Mouse (Mus musculus) liver, adult 2 months (tissue): ENCODE measurements around the gene Efnb3.

Experiments used
- CTCF ChIP-seq: fragments of 200-500 bp; IDR thresholded peaks from 2 replicates; pipeline ENCODE4 v1.5.1; 2011; ENCODE audit warnings: low read depth, low read length, control low read depth
- POLR2A ChIP-seq: fragments of 200-500 bp; IDR thresholded peaks from 2 replicates; pipeline ENCODE4 v1.6.1; 2011; ENCODE audit warnings: low read length, control low read depth; ENCODE audit not compliant: insufficient read depth; ENCODE audit errors: extremely low read depth

DNA sequence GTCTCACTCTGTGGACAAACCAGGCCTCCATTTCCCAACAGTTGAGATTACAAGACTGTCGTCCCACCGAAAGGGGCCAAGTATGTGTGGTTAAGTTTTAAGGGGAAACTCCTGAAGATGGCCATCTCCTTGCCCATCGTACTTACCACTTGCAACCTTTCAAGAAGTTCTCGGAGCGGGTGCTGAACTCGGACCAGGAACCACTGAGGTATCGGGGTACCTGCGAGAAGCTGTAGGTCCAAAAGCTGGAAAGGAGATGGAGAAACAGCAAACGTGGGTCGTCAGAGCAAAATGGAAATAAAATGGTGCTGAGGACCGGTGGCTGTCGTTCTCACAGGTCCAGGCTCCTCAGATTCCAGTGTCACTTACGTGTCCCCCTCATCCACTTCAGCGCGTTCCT lies 18.3 kb upstream of the Efnb3 start:
- no peak for TF ChIP-seq POLR2A
- no peak for TF ChIP-seq CTCF
